8 mouse cellular contexts compared by ENCODE assay signal in the genomic region with DNA sequence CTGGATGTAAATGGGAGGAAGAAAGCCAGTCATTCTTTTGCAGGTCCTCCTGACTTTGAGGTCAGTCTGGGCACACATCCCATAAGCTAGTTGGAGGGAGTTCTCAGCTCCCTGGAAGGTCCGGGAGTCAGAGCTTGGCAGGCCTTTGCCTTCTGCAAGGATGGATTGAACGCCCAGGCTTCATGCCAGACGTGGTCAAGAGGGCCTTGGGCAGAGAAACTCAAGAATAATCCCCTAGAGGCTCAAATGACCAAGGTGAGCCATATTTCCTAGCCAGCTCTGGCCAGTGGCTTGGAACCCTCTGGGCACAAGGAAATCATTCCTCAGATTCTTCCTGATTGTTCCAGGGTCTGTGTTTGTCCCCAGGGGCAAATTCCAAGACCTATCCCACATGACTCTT. TPM values are rescaled to one million over a fixed set of nuclear protein-coding genes. Genes with fewer than 3 reads are reported as not detected.
DNase-seq lines count a peak whose midpoint lies in the region; ATAC-seq and TF ChIP-seq lines count a peak whose summit lies in the region.

No protein-coding gene starts in this region.

- 66% methylated on average over 3 of the region's 3 CpGs for WGBS in heart, embryonic 13.5 days
- 16% methylated on average over 3 of the region's 3 CpGs for WGBS in kidney, adult 2 months

- peaks cover 19% of the 10 kb centered on the region for H3K36me3 ChIP-seq in heart, embryonic 13.5 days
- no peaks in the 10 kb centered on the region for H3K36me3 ChIP-seq in kidney, adult 2 months (ENCODE audit: control insufficient read depth, insufficient read depth, low read length)
- H3K36me3 ChIP-seq in myocyte (ENCODE audit: control insufficient read depth, insufficient read depth): no peaks in the 10 kb centered on the region

- no peak for TF ChIP-seq CTCF in kidney, adult 2 months (conservative IDR thresholded peaks at IDR 0.05; ENCODE audit: insufficient read depth, insufficient read length, low read depth, low read length)

- intact Hi-C loops in heart, postnatal 25 days (cut with DNase I): no loop called here

- no peak overlapping the region for H3ac ChIP-seq in myocyte (ENCODE audit: control insufficient read depth, insufficient read length)

- DNase-seq in heart, postnatal 25 days (ENCODE audit: low spot score): no peak
- DNase-seq in cerebellum, postnatal 25 days: peak; percentile 87 to 93
- DNase-seq in kidney, adult 2 months: peak; percentile 94
- no peak for DNase-seq in right cerebral cortex, postnatal 25 days
- DNase-seq in urinary bladder, postnatal 25 days (ENCODE audit: low spot score): no peak
- DNase-seq in natural killer cell, adult 2 months (ENCODE audit: low spot score in 2 of 2): no peak

- H3K9me3 ChIP-seq in heart, embryonic 13.5 days: no peaks in the 10 kb centered on the region

- no peaks in the 10 kb centered on the region for H3K79me2 ChIP-seq in myocyte (ENCODE audit: control insufficient read depth, insufficient read depth)

- H3K27ac ChIP-seq in heart, embryonic 13.5 days (replicated peaks): no peak overlapping the region
- peak overlapping the region; percentile 95 for H3K27ac ChIP-seq in kidney, adult 2 months (ENCODE audit: insufficient read depth, low read depth, low read length)

- ATAC-seq in heart, embryonic 13.5 days (ENCODE audit: extremely low read depth, insufficient number of reproducible peaks, low FRiP score, low TSS enrichment): no peak

- peaks cover 19% of the 10 kb centered on the region for H3K27me3 ChIP-seq in heart, embryonic 13.5 days (replicated peaks)
- no peaks in the 10 kb centered on the region for H3K27me3 ChIP-seq in kidney, adult 2 months (replicated peaks; ENCODE audit: control insufficient read depth, insufficient read depth, low read length)
- H3K27me3 ChIP-seq in myocyte (ENCODE audit: control insufficient read depth, insufficient read depth, insufficient read length): no peaks in the 10 kb centered on the region

- H3K4me3 ChIP-seq in heart, embryonic 13.5 days: no peak overlapping the region
- peak overlapping the region; percentile 84 for H3K4me3 ChIP-seq in kidney, adult 2 months (ENCODE audit: insufficient read depth, low read depth, low read length)
- peak overlapping the region; percentile 28 for H3K4me3 ChIP-seq in myocyte

- peak overlapping the region; percentile 34; the same call in 1 of the 2 replicates for H3K9ac ChIP-seq in heart, embryonic 13.5 days

- peak overlapping the region; percentile 100; the same call in 1 of the 2 replicates for H3K4me2 ChIP-seq in heart, embryonic 13.5 days
- H3K4me2 ChIP-seq in myocyte (ENCODE audit: low read depth): peak overlapping the region; percentile 77

- H3K4me1 ChIP-seq in heart, embryonic 13.5 days: peaks cover 52% of the 10 kb centered on the region
- peaks cover 20% of the 10 kb centered on the region for H3K4me1 ChIP-seq in kidney, adult 2 months (ENCODE audit: control insufficient read depth, insufficient read depth, low read length)

- no peak for TF ChIP-seq POLR2A in kidney, adult 2 months (IDR thresholded peaks at IDR 0.05; ENCODE audit: low read depth, low read length)
- TF ChIP-seq POLR2A in myocyte (IDR thresholded peaks at IDR 0.05; ENCODE audit: insufficient read length, low read depth): no peak

TF ChIP-seq in myocyte, 11 proteins besides CTCF, POLR2A, EP300 and RAD21:
- TF ChIP-seq TCF3 (IDR thresholded peaks at IDR 0.05; ENCODE audit: insufficient read length, low read depth) (no peak), SRF (IDR thresholded peaks at IDR 0.05; ENCODE audit: control insufficient read depth, insufficient read length, low read depth) (no peak)

RNA-seq across cellular contexts. Expression of a gene that starts 2.4 kb away (rescaled TPM):
- 3.5 and 4.3 TPM in 2 replicates for polyA plus RNA-seq in heart, embryonic 13.5 days (2015; fragmentation: Nextera tagmentation; extraction: Ambion mirVana)
- total RNA-seq in heart, postnatal 25 days (2021): 1 to 10 TPM; 3.6 to 6.0 TPM
- 81.0 and 85.4 TPM in 2 replicates for polyA plus RNA-seq in kidney, adult 2 months (2012; rRNA removed)
- polyA plus RNA-seq in myocyte (2012; fragmentation: generic; extraction: Trizol): 5.5 TPM

RNA-seq across cellular contexts. Expression of a gene that starts 7.4 kb away (rescaled TPM):
- 144 and 158 TPM in 2 replicates for polyA plus RNA-seq in heart, embryonic 13.5 days (2015; fragmentation: Nextera tagmentation; extraction: Ambion mirVana)
- 10 to 100 TPM; 36.7 to 40.5 TPM for total RNA-seq in heart, postnatal 25 days (2021)
- 46.2 and 48.8 TPM in 2 replicates for polyA plus RNA-seq in kidney, adult 2 months (2012; rRNA removed)
- polyA plus RNA-seq in myocyte (2012; fragmentation: generic; extraction: Trizol): 106 TPM

RNA-seq across cellular contexts. Expression of a gene that starts 7.4 kb away (rescaled TPM):
- polyA plus RNA-seq in heart, embryonic 13.5 days (2015; fragmentation: Nextera tagmentation; extraction: Ambion mirVana): 77.3 and 82.5 TPM in 2 replicates
- 10 to 100 TPM; 38.4 to 40.7 TPM for total RNA-seq in heart, postnatal 25 days (2021)
- 82.6 and 92.3 TPM in 2 replicates for polyA plus RNA-seq in kidney, adult 2 months (2012; rRNA removed)
- polyA plus RNA-seq in myocyte (2012; fragmentation: generic; extraction: Trizol): 97.9 TPM

RNA-seq across cellular contexts. Expression of a gene that starts 9.6 kb away (rescaled TPM):
- 15.5 and 15.9 TPM in 2 replicates for polyA plus RNA-seq in heart, embryonic 13.5 days (2015; fragmentation: Nextera tagmentation; extraction: Ambion mirVana)
- 10 to 100 TPM; 12.6 to 13.2 TPM for total RNA-seq in heart, postnatal 25 days (2021)
- 48.9 and 50.7 TPM in 2 replicates for polyA plus RNA-seq in kidney, adult 2 months (2012; rRNA removed)
- 47.2 TPM for polyA plus RNA-seq in myocyte (2012; fragmentation: generic; extraction: Trizol)

RNA-seq across cellular contexts. Expression of a gene that starts 18.2 kb away (rescaled TPM):
- polyA plus RNA-seq in heart, embryonic 13.5 days (2015; fragmentation: Nextera tagmentation; extraction: Ambion mirVana): 2.1 and 2.9 TPM in 2 replicates
- 1 to 10 TPM; 1.5 to 1.7 TPM for total RNA-seq in heart, postnatal 25 days (2021)
- 13.0 and 15.2 TPM in 2 replicates for polyA plus RNA-seq in kidney, adult 2 months (2012; rRNA removed)
- polyA plus RNA-seq in myocyte (2012; fragmentation: generic; extraction: Trizol): 4.5 TPM

Comparison
In these comparisons a context has a peak if more than half of its experiments do, and no peak if none do; other contexts are left out.
1. DNase-seq: peak in cerebellum, postnatal 25 days (2 of 2) and kidney, adult 2 months (single experiment); none in heart, postnatal 25 days (single experiment), right cerebral cortex, postnatal 25 days (single experiment), urinary bladder, postnatal 25 days (single experiment) and natural killer cell, adult 2 months (0 of 2).
2. RNA of a gene that starts 2.4 kb away (polyA plus RNA-seq): 81.0 to 85.4 TPM in kidney, adult 2 months; 5.5 TPM in myocyte (single experiment) and 3.5 to 4.3 TPM in heart, embryonic 13.5 days; every median in the first group is over 10 times any median in the second.